Mouse (Mus musculus) lung, embryonic 15.5 days (tissue): ENCODE data around the gene Cdk5rap3. TPM values are rescaled to one million over a fixed set of nuclear protein-coding genes. Genes with fewer than 3 reads are reported as not detected.

Experiments
- ATAC-seq: fragments of 200-750 bp; cut with Nextera tagmentation; 2 replicates; pipeline ENCODE4 v1.8.0; 2017; ENCODE audit warnings: moderate number of reproducible peaks, borderline replicate concordance; ENCODE audit not compliant: low FRiP score, low TSS enrichment; ENCODE audit errors: extremely low read depth
- H3K27ac ChIP-seq: fragments of 300-500 bp; sonication (generic); 2 replicates; pipeline ENCODE4 v1.5.1; 2015; ENCODE audit warnings: moderate library complexity, mild to moderate bottlenecking, inconsistent platforms
- H3K27me3 ChIP-seq: fragments of 300-500 bp; sonication (generic); 2 replicates; pipeline ENCODE4 v1.6.1; 2015; ENCODE audit warnings: inconsistent platforms
- H3K36me3 ChIP-seq: fragments of 300-500 bp; sonication (generic); 2 replicates; pipeline ENCODE4 v1.6.1; 2015; ENCODE audit warnings: inconsistent platforms
- H3K4me1 ChIP-seq: fragments of 300-500 bp; sonication (generic); 2 replicates; pipeline ENCODE4 v1.6.1; 2015; ENCODE audit warnings: inconsistent platforms
- H3K4me2 ChIP-seq: fragments of 300-500 bp; sonication (generic); 2 replicates; pipeline ENCODE4 v1.6.1; 2015; ENCODE audit warnings: inconsistent platforms, mild to moderate bottlenecking, moderate library complexity
- H3K4me3 ChIP-seq: fragments of 300-500 bp; sonication (generic); 2 replicates; pipeline ENCODE4 v1.5.1; 2015; ENCODE audit warnings: mild to moderate bottlenecking, inconsistent platforms
- H3K9ac ChIP-seq: fragments of 300-500 bp; sonication (generic); 2 replicates; pipeline ENCODE4 v1.6.1; 2015; ENCODE audit warnings: inconsistent platforms
- H3K9me3 ChIP-seq: fragments of 300-500 bp; sonication (generic); 2 replicates; pipeline ENCODE4 v1.6.1; 2016; ENCODE audit warnings: inconsistent platforms
- whole genome bisulfite sequencing: fragments of 180-500 bp; shearing (Covaris S2); methylation state at CpG from one replicate; pipeline ENCODE4 v1.1.7; 2015; 5-methylcytosine and 5-hydroxymethylcytosine counted together
- polyA plus RNA-seq: library from polyadenylated mRNA; unstranded; fragments of >200 nt; fragmentation: Nextera tagmentation; extraction: Ambion mirVana; gene quantifications from 2 replicates; pipeline ENCODE4 v1.2.1, GENCODE M21; 2015

Gene Cdk5rap3
- polyA plus RNA-seq, 1 experiment from 2014 or later: 67.2 TPM

DNA sequence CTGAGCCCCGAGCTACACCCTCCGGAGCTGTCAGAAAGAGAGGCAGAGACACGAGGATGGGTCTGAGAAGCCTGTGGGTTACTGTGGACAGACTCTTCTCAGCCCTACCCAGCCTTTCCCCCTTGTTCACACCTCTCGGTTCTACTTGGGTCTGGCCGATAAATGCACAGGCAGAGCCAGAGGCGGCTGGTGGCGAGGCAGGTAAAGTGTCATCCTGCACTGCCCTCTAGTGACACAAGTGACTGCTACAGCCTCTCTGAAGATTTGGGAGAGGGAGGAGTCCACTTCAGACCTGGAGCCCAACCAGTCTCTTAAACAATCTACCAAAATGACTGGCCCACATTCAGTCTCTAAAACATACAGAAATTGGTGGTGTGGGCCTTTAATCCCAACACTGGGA is 6.3 kb downstream of the Cdk5rap3 start:
- Histone ChIP-seq H3K4me3 (no peak overlapping the region), H3K4me1 (peaks cover 13% of the 10 kb centered on the region), H3K9me3 (no peaks in the 10 kb centered on the region), H3K36me3 (peaks cover 21% of the 10 kb centered on the region), H3K4me2 (no peak overlapping the region), H3K27me3 (no peaks in the 10 kb centered on the region), H3K27ac (no peak overlapping the region), H3K9ac (no peak overlapping the region)
- peak; percentile 31; the same call in 1 of the 2 replicates for ATAC-seq
- 27% methylated on average over 7 of the region's 7 CpGs for WGBS

DNA sequence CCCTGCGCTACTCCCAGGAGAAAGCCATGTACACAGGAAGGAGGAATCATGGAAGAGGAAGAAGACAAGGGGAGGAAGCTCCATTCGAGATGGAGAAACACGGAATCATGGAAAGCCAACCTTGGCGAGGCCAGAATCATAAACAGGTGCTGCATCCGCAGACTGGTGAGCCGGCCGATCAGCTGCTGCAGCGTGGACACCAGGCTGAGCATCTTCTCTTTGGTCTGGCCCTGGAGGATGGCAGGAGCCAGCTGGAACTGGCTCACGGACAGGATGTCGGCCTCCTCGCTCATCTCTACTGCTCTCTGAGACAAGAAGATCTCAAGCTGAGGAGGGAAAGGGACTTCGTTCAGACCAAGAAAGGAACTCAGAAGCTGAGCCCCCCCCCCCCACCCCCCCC is 7.7 kb downstream of the Cdk5rap3 start:
- 79% methylated on average over 12 of the region's 12 CpGs for WGBS
- Histone ChIP-seq H3K36me3 (peaks cover 21% of the 10 kb centered on the region), H3K4me3 (no peak overlapping the region), H3K9ac (no peak overlapping the region), H3K4me1 (peaks cover 10% of the 10 kb centered on the region; the same call in 1 of the 2 replicates), H3K27ac (no peak overlapping the region), H3K9me3 (no peaks in the 10 kb centered on the region), H3K27me3 (no peaks in the 10 kb centered on the region), H3K4me2 (no peak overlapping the region)
- no peak for ATAC-seq

DNA sequence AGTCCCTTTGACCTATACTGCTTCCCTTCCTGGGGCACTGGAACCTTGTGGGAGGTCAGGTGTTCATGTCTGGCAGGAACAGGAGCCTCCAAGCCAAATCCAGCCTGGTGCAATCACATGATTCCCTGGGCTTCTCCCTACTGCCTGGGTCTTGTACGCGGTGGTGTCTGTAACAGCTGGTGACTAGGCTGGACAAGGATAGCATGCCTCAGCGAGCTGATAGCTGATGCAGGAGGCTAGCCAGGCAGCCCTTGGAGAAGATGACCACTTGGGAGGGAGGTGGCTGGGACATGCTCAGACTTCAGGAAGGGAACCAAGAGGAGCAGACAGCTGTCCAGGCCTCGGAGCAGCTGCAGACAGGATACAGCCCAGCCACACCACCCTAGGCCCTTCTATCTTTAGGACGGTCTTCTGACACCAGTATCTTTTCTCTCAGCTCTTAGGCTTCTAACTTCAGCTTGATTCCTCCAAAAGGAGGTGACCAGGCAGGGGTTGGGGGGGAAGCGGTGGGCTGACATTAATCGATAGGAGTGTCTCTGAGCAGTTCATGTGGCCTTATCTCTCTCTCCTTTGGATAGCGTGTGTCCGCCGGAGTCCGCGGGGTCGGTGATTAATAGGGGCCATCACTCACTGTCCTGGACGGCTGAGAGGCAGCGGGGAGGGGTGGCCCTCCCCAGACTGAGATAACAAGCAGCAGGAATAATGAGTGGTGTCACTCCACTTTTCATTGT is 9.7 kb downstream of the Cdk5rap3 start:
- Histone ChIP-seq H3K4me1 (peaks cover 20% of the 10 kb centered on the region; the same call in 1 of the 2 replicates), H3K9ac (no peak overlapping the region), H3K36me3 (peaks cover 18% of the 10 kb centered on the region), H3K4me3 (no peak overlapping the region), H3K9me3 (no peaks in the 10 kb centered on the region), H3K4me2 (no peak overlapping the region), H3K27ac (peak overlapping the region; percentile 5; the same call in 1 of the 2 replicates), H3K27me3 (no peaks in the 10 kb centered on the region)
- no peak for ATAC-seq
- WGBS: 37% methylated on average over 15 of the region's 15 CpGs

DNA sequence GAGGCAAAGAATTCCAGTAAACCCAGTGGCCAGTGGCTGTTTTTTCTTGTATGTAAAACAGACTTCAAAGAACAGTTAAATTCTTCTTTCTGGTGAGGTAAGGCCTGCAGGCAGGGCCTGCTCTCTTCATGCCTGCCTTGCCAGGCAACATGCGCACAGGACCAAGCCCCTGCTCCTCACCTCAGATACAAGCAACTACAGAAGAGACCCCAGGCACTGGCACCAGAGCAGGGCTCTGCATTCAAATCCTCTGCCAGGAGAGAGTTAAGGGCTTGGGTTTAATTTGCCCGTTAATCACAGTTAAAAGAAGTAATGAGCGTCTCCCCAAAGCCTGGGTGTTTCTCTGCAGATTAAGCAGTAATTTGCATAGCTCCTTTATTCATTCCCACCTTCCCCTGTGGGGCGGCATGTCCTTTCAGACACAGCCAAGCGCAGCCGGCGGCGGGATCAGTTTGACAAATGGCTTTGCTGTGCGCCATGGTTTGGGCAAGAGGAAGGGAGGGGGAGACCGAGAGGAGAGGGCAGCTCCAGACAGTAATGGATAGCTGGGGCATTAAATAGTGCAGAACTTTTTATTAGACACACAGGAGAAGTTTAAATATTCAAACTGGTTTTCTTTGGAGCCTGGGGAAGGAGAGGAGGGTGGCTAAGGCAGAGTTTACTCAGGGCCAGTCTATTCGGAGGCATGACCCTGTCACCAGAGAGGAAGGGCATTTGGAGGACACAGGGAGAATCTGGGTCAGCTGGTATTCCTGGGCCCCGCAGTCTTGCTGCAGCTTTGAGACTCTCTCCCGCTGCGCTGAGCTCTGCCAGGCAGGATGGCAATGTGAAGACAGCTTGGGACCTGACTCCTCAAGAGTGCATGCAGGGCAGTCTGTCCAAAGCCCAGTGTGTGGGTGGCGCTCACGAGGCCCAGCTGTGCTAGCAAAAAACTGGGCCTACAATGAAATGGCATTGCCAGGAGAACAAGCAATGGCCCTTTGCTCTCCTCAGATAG is 13.4 kb downstream of the Cdk5rap3 start:
- Histone ChIP-seq H3K27me3 (no peaks in the 10 kb centered on the region), H3K9ac (no peak overlapping the region), H3K27ac (no peak overlapping the region), H3K4me1 (peaks cover 20% of the 10 kb centered on the region; the same call in 1 of the 2 replicates), H3K9me3 (no peaks in the 10 kb centered on the region), H3K36me3 (peaks cover 6% of the 10 kb centered on the region; the same call in 1 of the 2 replicates), H3K4me3 (no peak overlapping the region), H3K4me2 (no peak overlapping the region)
- no peak; the same call in 1 of the 2 replicates for ATAC-seq
- WGBS: 22% methylated on average over 16 of the region's 16 CpGs

DNA sequence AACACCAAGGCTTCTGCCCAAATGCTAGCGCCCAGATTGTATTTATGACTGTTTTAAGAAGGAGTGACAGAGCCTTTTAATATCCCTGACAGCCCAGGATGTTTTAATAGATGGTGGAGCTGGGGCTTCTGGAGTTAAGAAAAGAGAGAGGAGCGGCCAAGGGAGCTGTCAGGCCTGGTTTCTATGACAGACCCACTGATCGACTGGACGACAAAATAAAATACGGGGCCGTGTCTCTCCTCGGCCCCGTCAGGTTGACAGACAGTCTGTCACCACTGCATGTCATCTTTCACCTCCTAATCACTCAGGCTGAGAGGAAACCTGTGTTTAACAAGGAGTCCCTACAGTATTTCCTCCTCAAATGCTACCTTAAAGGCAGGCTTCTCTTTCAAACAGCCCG is 15.0 kb downstream of the Cdk5rap3 start:
- Histone ChIP-seq H3K9me3 (no peaks in the 10 kb centered on the region), H3K4me1 (peaks cover 13% of the 10 kb centered on the region; the same call in 1 of the 2 replicates), H3K4me3 (no peak overlapping the region), H3K27ac (no peak overlapping the region), H3K4me2 (no peak overlapping the region), H3K27me3 (no peaks in the 10 kb centered on the region), H3K36me3 (no peaks in the 10 kb centered on the region), H3K9ac (no peak overlapping the region)
- WGBS: 61% methylated on average over 9 of the region's 9 CpGs
- no peak for ATAC-seq

DNA sequence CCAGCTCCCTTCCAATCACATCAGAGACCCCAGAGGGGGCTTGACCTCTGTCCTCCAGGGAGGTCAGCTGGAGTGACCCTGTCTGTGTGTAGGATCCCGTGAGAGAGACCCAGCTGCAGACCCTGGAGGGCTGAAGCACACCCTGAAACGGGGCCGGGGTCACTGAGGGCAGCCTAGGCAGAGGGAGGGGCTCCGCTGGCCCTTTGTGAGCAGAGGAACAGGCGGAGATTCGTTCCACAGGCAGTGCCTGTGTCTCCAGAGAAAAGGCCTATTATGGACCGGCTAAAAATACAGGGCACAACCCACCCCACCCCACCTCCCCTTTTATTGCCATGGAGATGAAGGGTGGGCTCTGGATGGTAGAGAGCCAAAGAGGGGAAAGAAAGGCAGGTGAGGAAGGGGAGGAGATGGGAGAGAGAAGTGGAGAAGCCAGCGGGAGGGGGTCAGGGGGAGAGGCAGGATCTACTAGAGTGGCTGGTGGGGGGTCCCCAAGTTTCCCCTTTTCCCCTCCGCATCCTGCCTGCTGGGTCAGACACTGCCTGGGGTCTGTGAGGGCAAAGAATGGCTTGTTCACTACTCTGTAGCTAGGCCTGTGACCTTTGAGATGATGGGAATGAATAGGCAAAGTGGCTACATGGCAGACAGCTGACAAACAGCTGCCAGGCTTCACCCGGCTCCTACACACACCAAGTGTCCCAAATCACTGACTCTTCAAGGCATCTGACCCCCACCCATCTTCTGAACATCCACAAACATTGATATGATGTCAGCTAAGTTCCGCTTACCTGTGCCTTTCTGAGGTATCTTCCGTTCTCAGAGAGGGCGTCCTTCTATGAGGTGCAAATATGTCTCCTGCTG is 16.6 kb downstream of the Cdk5rap3 start:
- no peak for ATAC-seq
- no peak overlapping the region for H3K9ac ChIP-seq
- H3K4me2 ChIP-seq: no peak overlapping the region
- H3K4me3 ChIP-seq: no peak overlapping the region
- 43% methylated on average over 12 of the region's 13 CpGs for WGBS
- H3K27ac ChIP-seq: no peak overlapping the region
- H3K27me3 ChIP-seq: no peaks in the 10 kb centered on the region
- no peaks in the 10 kb centered on the region for H3K36me3 ChIP-seq
- no peaks in the 10 kb centered on the region for H3K9me3 ChIP-seq
- peaks cover 13% of the 10 kb centered on the region; the same call in 1 of the 2 replicates for H3K4me1 ChIP-seq

DNA sequence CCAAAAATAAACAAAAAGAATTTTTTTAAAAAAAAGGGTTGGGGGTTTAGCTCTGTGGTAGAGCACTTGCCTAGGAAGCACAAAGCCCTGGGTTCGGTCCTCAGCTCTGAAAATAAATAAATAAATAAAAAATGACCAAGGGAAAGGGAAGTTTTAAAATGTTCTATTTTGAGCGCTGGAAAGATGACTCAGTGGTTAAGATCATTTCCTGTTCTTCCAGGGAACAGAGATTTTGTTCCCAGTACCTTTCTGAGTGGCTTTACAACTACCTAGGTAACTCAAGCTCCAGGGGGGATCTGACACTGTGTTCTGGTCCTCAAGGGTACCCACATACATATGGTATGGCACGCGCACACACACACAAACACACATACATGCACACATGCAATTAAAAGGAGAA is 20.4 kb downstream of the Cdk5rap3 start:
- WGBS: 66% methylated on average over 4 of the region's 4 CpGs
- Histone ChIP-seq H3K27me3 (no peaks in the 10 kb centered on the region), H3K4me1 (no peaks in the 10 kb centered on the region), H3K4me2 (no peak overlapping the region), H3K36me3 (no peaks in the 10 kb centered on the region), H3K27ac (no peak overlapping the region), H3K4me3 (no peak overlapping the region), H3K9ac (no peak overlapping the region), H3K9me3 (no peaks in the 10 kb centered on the region)
- ATAC-seq: no peak

DNA sequence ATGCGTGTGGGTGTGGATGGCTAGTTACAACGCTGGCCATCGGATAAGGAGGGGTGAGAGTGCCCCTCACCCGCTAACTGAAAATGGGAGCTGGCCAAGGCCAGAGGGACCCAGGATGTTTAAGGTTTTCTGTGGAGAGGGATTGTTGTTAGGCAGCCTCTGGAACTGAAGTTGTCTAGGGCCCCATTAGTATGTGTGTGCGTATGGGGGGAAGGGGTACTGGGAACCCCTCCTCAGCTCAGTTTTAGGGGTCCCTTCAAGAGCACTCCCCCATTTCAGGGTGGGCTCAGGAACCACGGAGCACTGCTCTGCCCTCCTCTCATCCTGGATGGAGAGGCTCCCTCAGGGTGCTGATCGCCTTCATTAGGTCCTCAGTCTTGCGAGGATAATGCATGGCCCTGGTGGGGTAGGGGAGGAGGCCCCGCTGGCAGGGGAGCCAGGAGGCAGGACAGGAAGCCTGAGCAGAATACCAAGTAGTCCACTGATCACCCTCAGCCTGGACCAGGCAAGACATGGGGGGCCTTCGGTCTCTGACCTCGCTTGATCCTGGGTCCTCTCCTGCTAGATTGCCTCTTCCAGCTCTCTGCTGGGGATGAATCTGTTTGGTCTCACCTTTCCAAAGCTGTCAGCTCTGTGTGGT is 23.0 kb downstream of the Cdk5rap3 start:
- H3K27me3 ChIP-seq: no peaks in the 10 kb centered on the region
- no peaks in the 10 kb centered on the region for H3K4me1 ChIP-seq
- H3K4me3 ChIP-seq: no peak overlapping the region
- H3K27ac ChIP-seq: no peak overlapping the region
- H3K9me3 ChIP-seq: no peaks in the 10 kb centered on the region
- no peak for ATAC-seq
- no peaks in the 10 kb centered on the region for H3K36me3 ChIP-seq
- 55% methylated on average over 11 of the region's 11 CpGs for WGBS
- H3K9ac ChIP-seq: no peak overlapping the region
- H3K4me2 ChIP-seq: no peak overlapping the region

DNA sequence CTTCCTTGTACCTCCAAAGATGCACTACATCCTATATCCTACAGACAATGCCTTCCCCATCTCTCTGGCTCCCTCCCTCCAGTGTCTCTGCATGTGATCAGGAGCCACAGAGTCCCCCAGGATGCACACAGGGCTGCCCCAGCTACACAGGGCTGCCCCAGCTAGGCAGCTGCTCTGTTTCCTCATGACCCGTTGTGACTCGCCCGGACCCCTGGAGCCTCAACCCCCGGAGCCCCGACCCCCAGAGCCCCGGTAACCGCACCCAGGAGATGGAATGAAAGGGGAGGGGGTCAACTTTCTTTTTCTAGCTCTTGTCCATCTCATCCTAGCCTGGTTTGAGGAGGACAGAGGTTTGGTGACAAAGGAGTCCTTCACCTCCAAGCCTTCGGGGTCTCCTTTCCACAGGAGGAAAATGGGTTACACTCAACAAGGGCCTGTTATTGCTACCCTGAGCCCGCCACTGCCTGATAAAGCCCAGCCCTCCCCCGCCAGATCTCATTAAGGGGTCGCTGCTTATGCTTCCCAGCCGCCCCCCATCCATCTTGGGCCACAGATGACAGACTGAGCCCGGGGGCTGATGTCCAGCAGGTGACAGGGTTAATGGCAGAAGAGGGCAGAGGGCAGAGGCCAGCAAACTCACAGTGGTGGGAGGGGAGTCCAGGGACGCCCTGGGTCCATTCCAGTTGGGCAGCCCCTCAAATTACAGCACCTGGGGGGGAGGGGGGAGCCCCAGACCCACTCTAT is 24.3 kb downstream of the Cdk5rap3 start:
- ATAC-seq: no peak
- no peak overlapping the region for H3K27ac ChIP-seq
- 25% methylated on average over 14 of the region's 14 CpGs for WGBS
- no peak overlapping the region for H3K4me3 ChIP-seq
- H3K4me2 ChIP-seq: no peak overlapping the region
- no peaks in the 10 kb centered on the region for H3K9me3 ChIP-seq
- H3K27me3 ChIP-seq: no peaks in the 10 kb centered on the region
- no peak overlapping the region for H3K9ac ChIP-seq
- H3K36me3 ChIP-seq: no peaks in the 10 kb centered on the region
- 0 out of 2 replicates have a peak, but pooled peaks cover 3% of the 10 kb centered on the region for H3K4me1 ChIP-seq

DNA sequence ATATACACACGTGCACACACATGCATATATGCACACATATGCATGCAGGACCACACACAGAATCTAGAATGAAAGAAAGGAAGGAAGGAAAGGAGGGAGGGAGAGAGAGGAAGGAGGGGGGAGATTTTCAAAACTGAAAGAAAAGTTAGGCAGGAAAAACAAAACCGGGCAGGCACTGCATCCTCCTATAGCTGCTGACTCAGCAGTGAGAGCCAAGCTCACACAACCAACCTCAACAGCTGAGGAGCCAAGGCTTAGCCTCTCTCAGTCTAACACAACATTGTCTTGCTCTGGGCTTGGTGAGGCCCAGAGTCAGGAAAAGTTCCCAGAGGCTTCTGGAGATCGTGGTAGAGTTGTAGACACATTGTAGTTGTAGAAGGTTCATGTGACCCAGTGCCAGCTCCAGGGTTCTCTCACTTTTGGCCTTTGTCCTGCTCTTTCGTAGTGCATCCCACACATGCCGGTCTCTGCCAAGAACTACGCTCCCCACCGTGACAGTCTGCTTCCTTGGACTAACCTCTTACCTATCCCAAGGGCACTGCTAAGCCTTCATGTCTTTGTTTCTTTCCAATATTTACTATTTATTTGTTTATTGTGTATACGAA is 29.3 kb downstream of the Cdk5rap3 start:
- H3K27ac ChIP-seq: no peak overlapping the region
- H3K9me3 ChIP-seq: no peaks in the 10 kb centered on the region
- no peak overlapping the region for H3K4me2 ChIP-seq
- no peak for ATAC-seq
- H3K4me1 ChIP-seq: 0 out of 2 replicates have a peak, but pooled peaks cover 3% of the 10 kb centered on the region
- no peak overlapping the region for H3K9ac ChIP-seq
- no peak overlapping the region for H3K4me3 ChIP-seq
- 73% methylated on average over 8 of the region's 8 CpGs for WGBS
- no peaks in the 10 kb centered on the region for H3K36me3 ChIP-seq
- no peaks in the 10 kb centered on the region for H3K27me3 ChIP-seq
